Mouse (Mus musculus): ENCODE results near the gene Fermt2.

Fermt2 gene

DNA sequence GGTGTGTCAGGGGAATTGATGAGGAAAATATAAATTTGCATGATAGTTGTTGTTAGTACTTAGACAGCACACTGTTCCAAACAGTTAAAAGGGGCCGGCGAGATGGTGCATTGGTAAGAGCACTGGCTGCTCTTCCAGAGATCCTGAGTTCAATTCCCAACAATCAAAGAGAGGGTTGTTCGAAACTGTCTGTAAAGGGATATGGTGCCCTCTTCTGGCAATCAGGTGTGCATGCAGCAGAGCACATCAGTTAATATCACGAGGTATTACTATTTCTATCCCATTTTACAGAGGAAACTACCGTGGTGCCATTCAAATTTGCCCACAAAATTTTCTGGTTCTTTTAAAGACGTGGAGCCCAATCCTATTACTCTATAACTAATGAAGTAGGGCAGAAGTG lies 95.7 kb downstream of the Fermt2 start:
- DNase-seq (ENCODE audit: low read depth, low spot score): no peak

DNA sequence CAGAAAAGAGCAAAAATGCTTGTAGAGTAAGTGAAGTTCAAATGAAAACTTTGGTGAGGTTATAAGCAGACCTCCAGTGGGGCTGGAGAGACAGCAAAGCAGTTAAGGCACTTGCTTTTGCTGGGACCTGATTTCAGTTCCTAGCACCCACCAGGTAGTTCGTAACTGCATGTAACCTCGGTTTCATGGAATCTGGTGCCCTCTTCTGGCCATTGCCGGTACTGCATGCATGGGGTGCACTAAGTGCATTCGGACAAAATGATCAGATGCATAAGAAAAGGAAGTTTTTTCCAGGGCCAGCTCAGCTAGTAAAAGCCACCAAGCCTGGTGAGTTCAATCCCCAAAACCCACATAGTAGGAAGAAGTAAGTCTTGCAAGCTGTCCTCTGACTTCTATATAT lies 97.9 kb downstream of the Fermt2 start:
- DNase-seq (ENCODE audit: low read depth, low spot score): no peak

DNA sequence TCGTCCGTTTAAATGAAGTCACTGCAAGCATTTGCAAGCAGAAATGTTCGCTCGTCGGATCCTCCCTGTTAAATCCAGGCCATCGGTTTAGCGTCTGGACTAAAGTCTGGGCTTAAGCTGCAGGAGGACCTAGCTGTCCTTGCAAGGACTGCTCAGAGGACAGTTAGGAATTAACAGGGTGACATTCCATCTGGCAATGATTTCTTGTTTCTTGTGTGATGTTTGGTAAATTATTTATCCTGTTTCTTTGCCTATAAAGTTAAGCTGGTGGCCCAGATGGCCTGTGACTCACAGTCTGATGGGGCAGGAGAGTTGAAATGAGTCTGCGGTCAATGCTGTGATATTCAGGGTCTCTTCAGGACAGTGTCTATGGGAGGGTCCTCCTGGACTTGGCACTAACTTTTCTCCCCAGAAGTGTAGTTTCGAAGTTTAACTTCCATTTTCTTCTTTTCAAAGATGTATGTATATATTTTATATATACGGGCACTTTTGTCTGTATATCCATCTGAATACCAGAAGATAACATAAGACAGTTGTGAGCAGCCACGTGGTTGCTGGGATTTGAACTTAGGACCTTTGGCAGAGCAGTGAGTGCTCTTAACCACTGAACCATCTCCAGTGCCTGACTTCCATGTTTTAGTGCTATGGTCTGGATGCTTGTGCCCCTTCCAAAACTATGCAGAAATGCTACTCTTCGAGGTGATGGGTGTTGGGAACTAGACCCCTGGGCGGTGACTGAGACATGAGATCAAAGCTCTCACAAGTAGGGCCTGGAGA lies 99.7 kb downstream of the Fermt2 start:
- DNase-seq (ENCODE audit: low read depth, low spot score): no peak

- peak; percentile 56 for DNase-seq (ENCODE audit: low read depth, low spot score)
These were observed 106.7 kb downstream of the Fermt2 start for GRCm38 (mm10) chr14:45423220-45423619.

GRCm38 (mm10) chr14:45422371-45422770 lies 107.5 kb downstream of the Fermt2 start:
- DNase-seq (ENCODE audit: low read depth, low spot score): no peak

DNA sequence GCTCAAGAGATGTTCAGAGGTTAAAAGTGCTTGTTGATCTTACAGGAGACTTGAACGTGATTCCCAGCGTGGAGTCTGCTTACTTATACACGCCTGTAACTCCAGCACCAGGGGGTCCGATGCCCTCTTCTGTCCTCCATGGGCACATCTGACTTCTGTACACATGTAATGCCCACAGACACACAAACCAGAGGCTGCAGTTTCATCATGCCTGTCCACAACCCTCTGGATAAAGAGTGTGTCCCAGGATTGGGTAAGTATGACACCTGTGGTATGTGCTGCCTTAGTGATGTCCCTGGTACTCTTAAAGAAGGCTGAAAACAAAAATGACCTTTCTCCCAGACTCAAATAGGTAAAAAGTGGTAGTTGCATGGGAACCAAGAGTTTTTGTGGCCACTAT lies 110.6 kb downstream of the Fermt2 start:
- no peak for DNase-seq (ENCODE audit: low read depth, low spot score)

DNA sequence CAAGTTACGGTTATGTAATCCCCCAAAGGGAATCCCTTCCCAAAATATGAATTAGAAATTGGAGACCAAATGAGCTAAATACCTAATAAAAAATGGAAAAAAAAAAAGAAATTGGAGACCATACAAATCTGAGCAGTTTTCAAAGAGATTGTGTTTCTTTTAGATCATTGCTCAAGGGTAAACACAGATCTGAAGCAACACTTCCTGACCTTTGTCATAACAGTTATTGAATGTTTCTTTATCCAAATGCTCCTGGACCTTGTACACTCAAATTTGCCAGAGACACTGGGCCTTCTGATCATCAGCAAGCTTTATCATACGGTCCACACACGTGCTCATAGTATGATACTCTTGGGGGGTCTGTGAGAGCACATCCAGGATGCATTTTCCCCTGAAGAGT lies 111.4 kb downstream of the Fermt2 start:
- DNase-seq (ENCODE audit: low read depth, low spot score): no peak

- no peak for DNase-seq (ENCODE audit: low read depth, low spot score)
These were observed 113.7 kb downstream of the Fermt2 start for GRCm38 (mm10) chr14:45416265-45416664.
